Mouse (Mus musculus) midbrain, embryonic 16.5 days (tissue): Measurements from ENCODE around the gene Rsu1. TPM values are rescaled to one million over a fixed set of nuclear protein-coding genes. Genes with fewer than 3 reads are reported as not detected.

ENCODE experiments used
- polyA plus RNA-seq: library from polyadenylated mRNA; unstranded; fragments of >200 nt; fragmentation: Nextera tagmentation; extraction: Ambion mirVana; gene quantifications from 2 replicates; pipeline ENCODE4 v1.2.1, GENCODE M21; 2015

Gene Rsu1
- polyA plus RNA-seq, 1 experiment from 2014 or later, result 77.8 TPM

Other genes starting within 250 kb of the Rsu1 start
- gene Cubn, start 220.4 kb upstream of the Rsu1 start, polyA plus RNA-seq, result 0.63 and 0.80 TPM in 2 replicates